ENCODE assay signal across 8 mouse cellular contexts in genomic region chr7:118296856-118297518, GRCm38 (mm10). TPM values are rescaled to one million over a fixed set of nuclear protein-coding genes. Genes with fewer than 3 reads are reported as not detected.
DNase-seq lines count a peak whose midpoint lies in the region; ATAC-seq lines count a peak whose summit lies in the region.
"Had no signal": no experiment of that assay in that cellular context is flagged by ENCODE, and none has a peak within 500 bp of the region (broad histone marks: within the 10 kb centered on the region; RNA-seq: fewer than 3 reads in every experiment).

No protein-coding gene starts in this region.

- 83% methylated on average over 14 of the region's 14 CpGs for WGBS in liver, embryonic 11.5 days
- 53% methylated on average over 14 of the region's 14 CpGs for WGBS in hindbrain, embryonic 13.5 days
- WGBS in neural tube, embryonic 13.5 days: 53% methylated on average over 14 of the region's 14 CpGs

- H3K27me3 ChIP-seq in liver, embryonic 11.5 days (replicated peaks; ENCODE audit: control insufficient read depth, insufficient read depth, low read length): no peaks in the 10 kb centered on the region
- peaks cover 3% of the 10 kb centered on the region; the same call in 1 of the 2 replicates for H3K27me3 ChIP-seq in hindbrain, embryonic 13.5 days
- no peaks in the 10 kb centered on the region for H3K27me3 ChIP-seq in neural tube, embryonic 13.5 days
- H3K27me3 ChIP-seq: Patski had no signal

- H3K9ac ChIP-seq in liver, embryonic 11.5 days (ENCODE audit: low read depth, low read length): no peak overlapping the region
- H3K9ac ChIP-seq in hindbrain, embryonic 13.5 days: peak overlapping the region; percentile 29; the same call in 1 of the 2 replicates
- no peak overlapping the region; the same call in 1 of the 2 replicates for H3K9ac ChIP-seq in neural tube, embryonic 13.5 days

- no peak overlapping the region for H3K27ac ChIP-seq in liver, embryonic 11.5 days (ENCODE audit: low read depth, low read length)
- peak overlapping the region; percentile 40; the same call in 1 of the 2 replicates for H3K27ac ChIP-seq in hindbrain, embryonic 13.5 days
- H3K27ac ChIP-seq in neural tube, embryonic 13.5 days (replicated peaks): no peak overlapping the region

- DNase-seq in liver, embryonic 11.5 days (ENCODE audit: low spot score): no peak
- DNase-seq in liver: no peak
- peak; percentile 37 to 59 for DNase-seq in cerebellum, postnatal 14 days
- DNase-seq in testis, postnatal 14 days (ENCODE audit: low spot score): no peak
- DNase-seq in kidney, postnatal 14 days: no peak

- no peaks in the 10 kb centered on the region for H3K4me1 ChIP-seq in liver, embryonic 11.5 days (replicated peaks; ENCODE audit: control insufficient read depth, insufficient read depth, low read length)
- peaks cover 7% of the 10 kb centered on the region for H3K4me1 ChIP-seq in hindbrain, embryonic 13.5 days (replicated peaks)
- peaks cover 7% of the 10 kb centered on the region; the same call in 1 of the 2 replicates for H3K4me1 ChIP-seq in neural tube, embryonic 13.5 days (replicated peaks)

- no peak overlapping the region for H3K4me3 ChIP-seq in liver, embryonic 11.5 days (ENCODE audit: low read depth, low read length)
- peak overlapping the region; percentile 7; the same call in 1 of the 2 replicates for H3K4me3 ChIP-seq in hindbrain, embryonic 13.5 days
- H3K4me3 ChIP-seq in neural tube, embryonic 13.5 days: peak overlapping the region; percentile 15; the same call in 1 of the 2 replicates

- peak overlapping the region; percentile 22; the same call in 1 of the 2 replicates for H3K4me2 ChIP-seq in liver, embryonic 11.5 days
- H3K4me2 ChIP-seq in hindbrain, embryonic 13.5 days: peak overlapping the region; percentile 36
- H3K4me2 ChIP-seq in neural tube, embryonic 13.5 days: peak overlapping the region; percentile 38

- no peaks in the 10 kb centered on the region for H3K9me3 ChIP-seq in liver, embryonic 11.5 days (ENCODE audit: control insufficient read depth, low read length)
- peaks cover 5% of the 10 kb centered on the region for H3K9me3 ChIP-seq in hindbrain, embryonic 13.5 days
- H3K9me3 ChIP-seq in neural tube, embryonic 13.5 days: peaks cover 11% of the 10 kb centered on the region; the same call in 1 of the 2 replicates

- H3K36me3 ChIP-seq in liver, embryonic 11.5 days (ENCODE audit: control insufficient read depth, insufficient read depth, low read length): no peaks in the 10 kb centered on the region
- no peaks in the 10 kb centered on the region for H3K36me3 ChIP-seq in hindbrain, embryonic 13.5 days
- no peaks in the 10 kb centered on the region for H3K36me3 ChIP-seq in neural tube, embryonic 13.5 days

- no peak for ATAC-seq in liver, embryonic 11.5 days (replicated peaks; ENCODE audit: low FRiP score)
- ATAC-seq in hindbrain, embryonic 13.5 days (ENCODE audit: low FRiP score): peak; percentile 29; the same call in 1 of the 2 replicates
- peak; percentile 49 for ATAC-seq in neural tube, embryonic 13.5 days (ENCODE audit: low read depth)

RNA-seq across cellular contexts. Expression of gene Smg1, which starts 53.5 kb away (rescaled TPM):
- polyA plus RNA-seq in liver, embryonic 11.5 days (2014; fragmentation: Nextera tagmentation; extraction: Ambion mirVana): 14.2 and 14.9 TPM in 2 replicates
- 20.7 and 21.5 TPM in 2 replicates for polyA plus RNA-seq in hindbrain, embryonic 13.5 days (2015; fragmentation: Nextera tagmentation; extraction: Ambion mirVana)
- 16.2 and 17.0 TPM in 2 replicates for polyA plus RNA-seq in neural tube, embryonic 13.5 days (2015; fragmentation: Nextera tagmentation; extraction: Ambion mirVana)

Comparison
In these comparisons a context has a peak if more than half of its experiments do, and no peak if none do; other contexts are left out.
1. DNase-seq: peak in cerebellum, postnatal 14 days (2 of 2); none in liver, embryonic 11.5 days (single experiment), liver (single experiment), testis, postnatal 14 days (single experiment) and kidney, postnatal 14 days (single experiment).
2. Peak in every context shown above with its lines, with median percentiles within 50 percentile points of each other: H3K4me2 ChIP-seq.